Mouse (Mus musculus): ENCODE results near the gene Kcnh1.

GRCm38 (mm10) chr1:192533016-192533415, 342.4 kb downstream of the Kcnh1 start:
- TF ChIP-seq CTCF (IDR thresholded peaks at IDR 0.05; ENCODE audit: low read depth) (no peak), EP300 (optimal IDR thresholded peaks at IDR 0.05) (no peak)

Data from stomach, postnatal 0 days (tissue).